In the genomic region with DNA sequence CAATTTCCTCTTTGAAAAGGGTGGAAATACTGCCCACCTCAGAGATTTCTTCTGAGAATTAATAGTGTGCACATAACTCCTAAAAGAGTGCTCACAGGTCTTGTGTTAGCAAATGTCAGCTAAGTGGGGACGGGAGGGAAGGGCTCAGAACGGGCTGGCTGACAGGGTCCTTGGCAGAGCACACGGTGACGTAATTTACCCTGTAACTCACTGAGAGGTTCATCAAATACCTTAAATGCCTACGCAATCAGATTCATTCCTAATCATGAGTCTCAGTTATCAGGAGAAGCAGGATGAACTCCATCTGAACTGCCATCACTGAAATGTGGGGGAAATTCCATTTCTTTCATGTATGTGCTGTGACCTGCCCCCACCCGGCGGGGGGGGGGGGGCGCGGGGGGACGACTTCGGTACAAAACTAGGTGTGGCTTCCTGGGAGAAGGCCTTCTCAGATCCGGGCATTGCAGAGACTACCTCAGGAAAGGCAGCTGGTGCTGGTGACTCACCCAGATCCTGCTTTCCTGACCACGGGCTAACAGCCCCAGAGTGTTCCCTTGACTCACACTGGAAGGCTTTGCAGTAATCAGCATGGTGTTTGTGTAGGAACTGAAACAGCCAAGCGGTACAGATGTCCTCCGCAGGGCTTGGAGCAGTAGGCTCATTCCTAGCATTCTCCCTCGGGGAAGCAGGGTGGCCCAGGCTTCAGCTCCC, we compare ENCODE assay signal across 8 mouse cellular contexts.
A peak's percentile ranks its signal among the peaks of the same experiment; 100 is the strongest.
DNase-seq lines count a peak whose midpoint lies in the region; ATAC-seq and TF ChIP-seq lines count a peak whose summit lies in the region.

No protein-coding gene starts in this region.

- H3K27me3 ChIP-seq in forebrain, postnatal 0 days (ENCODE audit: insufficient read depth, low read length): no peaks in the 10 kb centered on the region
- no peaks in the 10 kb centered on the region for H3K27me3 ChIP-seq in forebrain, embryonic 13.5 days
- H3K27me3 ChIP-seq in C2C12 (ENCODE audit: control insufficient read depth, insufficient read depth, insufficient read length): no peaks in the 10 kb centered on the region
- no peaks in the 10 kb centered on the region for H3K27me3 ChIP-seq in heart, embryonic 14.5 days (ENCODE audit: control insufficient read depth, insufficient read depth, low read length)
- H3K27me3 ChIP-seq in limb, embryonic 14.5 days (ENCODE audit: control insufficient read depth, insufficient read depth, low read length): no peaks in the 10 kb centered on the region
- H3K27me3 ChIP-seq in stomach, embryonic 16.5 days (ENCODE audit: control insufficient read depth, insufficient read depth, low read length): no peaks in the 10 kb centered on the region
- no peaks in the 10 kb centered on the region for H3K27me3 ChIP-seq in thymus, adult 2 months (ENCODE audit: control insufficient read depth, insufficient read depth, low read length)

- no peaks in the 10 kb centered on the region for H3K36me3 ChIP-seq in forebrain, postnatal 0 days (ENCODE audit: insufficient read depth)
- H3K36me3 ChIP-seq in forebrain, embryonic 13.5 days (ENCODE audit: poor library complexity, severe bottlenecking): no peaks in the 10 kb centered on the region
- no peaks in the 10 kb centered on the region for H3K36me3 ChIP-seq in C2C12 (ENCODE audit: control insufficient read depth, insufficient read depth)
- no peaks in the 10 kb centered on the region for H3K36me3 ChIP-seq in heart, embryonic 14.5 days (ENCODE audit: control insufficient read depth, insufficient read depth, low read length)
- no peaks in the 10 kb centered on the region for H3K36me3 ChIP-seq in limb, embryonic 14.5 days (ENCODE audit: control insufficient read depth, insufficient read depth, low read length)
- H3K36me3 ChIP-seq in stomach, embryonic 16.5 days (ENCODE audit: control insufficient read depth, insufficient read depth, low read length): no peaks in the 10 kb centered on the region
- no peaks in the 10 kb centered on the region for H3K36me3 ChIP-seq in thymus, adult 2 months (ENCODE audit: control insufficient read depth, insufficient read depth, low read length)

- H3K79me3 ChIP-seq in C2C12 (ENCODE audit: low read depth): no peaks in the 10 kb centered on the region

- DNase-seq in forebrain, postnatal 0 days: no peak
- peak; percentile 15 for DNase-seq in embryo, embryonic 10.5 days (ENCODE audit: low spot score)
- peak; percentile 57 for DNase-seq in limb, embryonic 14.5 days (ENCODE audit: low spot score)
- no peak for DNase-seq in thymus, adult 2 months

- no peaks in the 10 kb centered on the region for H3K79me2 ChIP-seq in C2C12 (ENCODE audit: control insufficient read depth, insufficient read depth)

- no peak for TF ChIP-seq CTCF in forebrain, postnatal 0 days (IDR thresholded peaks at IDR 0.05; ENCODE audit: low read depth)
- no peak for TF ChIP-seq CTCF in C2C12 (IDR thresholded peaks at IDR 0.05; ENCODE audit: control insufficient read depth, insufficient read depth, insufficient read length)
- TF ChIP-seq CTCF in thymus, adult 2 months (IDR thresholded peaks at IDR 0.05; ENCODE audit: borderline replicate concordance, control insufficient read depth, extremely low read depth, insufficient read depth, low read length, poor library complexity): no peak

- WGBS in forebrain, postnatal 0 days: 34% methylated on average over 16 of the region's 16 CpGs
- 42% methylated on average over 16 of the region's 16 CpGs for WGBS in forebrain, embryonic 13.5 days
- 6% methylated on average over 15 of the region's 16 CpGs for WGBS in heart, embryonic 14.5 days
- 20% methylated on average over 16 of the region's 16 CpGs for WGBS in limb, embryonic 14.5 days
- 22% methylated on average over 16 of the region's 16 CpGs for WGBS in stomach, embryonic 16.5 days
- 52% methylated on average over 16 of the region's 16 CpGs for WGBS in thymus, adult 2 months

- H3K9ac ChIP-seq in forebrain, postnatal 0 days: no peak overlapping the region
- no peak overlapping the region for H3K9ac ChIP-seq in forebrain, embryonic 13.5 days
- H3K9ac ChIP-seq in heart, embryonic 14.5 days (ENCODE audit: low read length): peak overlapping the region; percentile 34; the same call in 1 of the 2 replicates
- no peak overlapping the region for H3K9ac ChIP-seq in limb, embryonic 14.5 days (ENCODE audit: low read depth, low read length, severe bottlenecking)
- H3K9ac ChIP-seq in stomach, embryonic 16.5 days (ENCODE audit: low read length): peak overlapping the region; percentile 4; the same call in 1 of the 2 replicates

- peak overlapping the region; percentile 18 for H3ac ChIP-seq in C2C12 (ENCODE audit: control insufficient read depth, insufficient read length, low read depth)

- no peaks in the 10 kb centered on the region for H3K4me1 ChIP-seq in forebrain, postnatal 0 days (ENCODE audit: insufficient read depth)
- peaks cover 4% of the 10 kb centered on the region for H3K4me1 ChIP-seq in forebrain, embryonic 13.5 days
- peaks cover 14% of the 10 kb centered on the region in 2 experiments for H3K4me1 ChIP-seq in heart, embryonic 14.5 days (ENCODE audit: control insufficient read depth in 2 of 2, insufficient read depth in 2 of 2, low read length in 2 of 2)
- peaks cover 6% of the 10 kb centered on the region; the same call in 1 of the 2 replicates for H3K4me1 ChIP-seq in limb, embryonic 14.5 days (ENCODE audit: control insufficient read depth, insufficient read depth, low read length)
- peaks cover 9% of the 10 kb centered on the region; the same call in 1 of the 2 replicates for H3K4me1 ChIP-seq in stomach, embryonic 16.5 days (ENCODE audit: control insufficient read depth, insufficient read depth, low read length)
- no peaks in the 10 kb centered on the region; the same call in 1 of the 2 replicates for H3K4me1 ChIP-seq in thymus, adult 2 months (replicated peaks; ENCODE audit: control insufficient read depth, insufficient read depth, low read length)

- no peak overlapping the region for H3K4me3 ChIP-seq in forebrain, postnatal 0 days (ENCODE audit: low read depth, low read length)
- H3K4me3 ChIP-seq in forebrain, embryonic 13.5 days: no peak overlapping the region
- no peak overlapping the region for H3K4me3 ChIP-seq in C2C12 (ENCODE audit: insufficient read depth, poor library complexity, severe bottlenecking)
- H3K4me3 ChIP-seq in heart, embryonic 14.5 days (ENCODE audit: control insufficient read depth in 1 of 2, insufficient read depth in 1 of 2, low read depth in 1 of 2, low read length in 2 of 2): peak overlapping the region in 1 of 2 experiments; percentile 15; a peak in 1 of 4 replicates
- H3K4me3 ChIP-seq in limb, embryonic 14.5 days (replicated peaks; ENCODE audit: low read length): no peak overlapping the region
- H3K4me3 ChIP-seq in stomach, embryonic 16.5 days (replicated peaks; ENCODE audit: low read length): no peak overlapping the region
- H3K4me3 ChIP-seq in thymus, adult 2 months (ENCODE audit: control insufficient read depth, insufficient read depth, low read length): no peak overlapping the region

- TF ChIP-seq POLR2A in limb, embryonic 14.5 days (IDR thresholded peaks at IDR 0.05; ENCODE audit: borderline replicate concordance, extremely low read depth, insufficient read depth, insufficient read length): no peak
- TF ChIP-seq POLR2A in thymus, adult 2 months (IDR thresholded peaks at IDR 0.05; ENCODE audit: control insufficient read depth, extremely low read depth, insufficient read depth, low read length, poor library complexity): no peak

- no peak overlapping the region for H3K4me2 ChIP-seq in forebrain, postnatal 0 days (ENCODE audit: low read depth)
- H3K4me2 ChIP-seq in forebrain, embryonic 13.5 days: no peak overlapping the region
- H3K4me2 ChIP-seq in heart, embryonic 14.5 days (ENCODE audit: low read length): peak overlapping the region; percentile 56
- H3K4me2 ChIP-seq in limb, embryonic 14.5 days (replicated peaks; ENCODE audit: low read depth, low read length, severe bottlenecking): no peak overlapping the region
- H3K4me2 ChIP-seq in stomach, embryonic 16.5 days (ENCODE audit: low read depth, low read length): 0 out of 2 replicates have a peak overlapping the region, but pooled peaks have one; percentile 16

- peak; percentile 63 for ATAC-seq in forebrain, postnatal 0 days
- ATAC-seq in forebrain, embryonic 13.5 days: no peak
- ATAC-seq in heart, embryonic 14.5 days (ENCODE audit: insufficient number of reproducible peaks, insufficient read depth, low FRiP score, low read depth): peak; percentile 74
- ATAC-seq in limb, embryonic 14.5 days (ENCODE audit: low FRiP score, low read depth): peak; percentile 51; the same call in 1 of the 2 replicates
- ATAC-seq in stomach, embryonic 16.5 days (ENCODE audit: insufficient read depth, low FRiP score): peak; percentile 89

- no peaks in the 10 kb centered on the region for H3K9me3 ChIP-seq in forebrain, postnatal 0 days (ENCODE audit: low read length)
- no peaks in the 10 kb centered on the region for H3K9me3 ChIP-seq in forebrain, embryonic 13.5 days (replicated peaks)
- H3K9me3 ChIP-seq in heart, embryonic 14.5 days (ENCODE audit: control insufficient read depth, low read length): no peaks in the 10 kb centered on the region
- no peaks in the 10 kb centered on the region for H3K9me3 ChIP-seq in limb, embryonic 14.5 days (ENCODE audit: control insufficient read depth, low read length)
- H3K9me3 ChIP-seq in stomach, embryonic 16.5 days (replicated peaks; ENCODE audit: control insufficient read depth, low read length): no peaks in the 10 kb centered on the region

- no peak overlapping the region for H3K27ac ChIP-seq in forebrain, postnatal 0 days (ENCODE audit: low read depth, low read length)
- H3K27ac ChIP-seq in forebrain, embryonic 13.5 days: no peak overlapping the region
- peak overlapping the region; percentile 74 to 78 for H3K27ac ChIP-seq in heart, embryonic 14.5 days (replicated peaks in 1 of 2; ENCODE audit: control insufficient read depth in 1 of 2, insufficient read depth in 1 of 2, low read depth in 2 of 2, low read length in 2 of 2)
- H3K27ac ChIP-seq in limb, embryonic 14.5 days (replicated peaks; ENCODE audit: low read depth, low read length): no peak overlapping the region; the same call in 1 of the 2 replicates
- peak overlapping the region; percentile 73 for H3K27ac ChIP-seq in stomach, embryonic 16.5 days (ENCODE audit: low read length)
- no peak overlapping the region for H3K27ac ChIP-seq in thymus, adult 2 months (ENCODE audit: control insufficient read depth, insufficient read depth, low read length)

TF ChIP-seq in C2C12, 6 proteins besides CTCF, POLR2A, EP300 and RAD21:
- TF ChIP-seq FOSL1 (IDR thresholded peaks at IDR 0.05; ENCODE audit: insufficient read depth, low read length, poor library complexity, severe bottlenecking) (peak; percentile 59), USF1 (IDR thresholded peaks at IDR 0.05; ENCODE audit: low read depth) (no peak), CEBPB (IDR thresholded peaks at IDR 0.05; ENCODE audit: low read depth) (peak; percentile 4), MAX (IDR thresholded peaks at IDR 0.05) (peak; percentile 60), MYOD1 (IDR thresholded peaks at IDR 0.05; ENCODE audit: control insufficient read depth, insufficient read length, low read depth) (peak; percentile 92), MYOG (IDR thresholded peaks at IDR 0.05; ENCODE audit: control insufficient read depth, extremely low read depth, insufficient read length) (no peak)

Comparison
In these comparisons a context has a peak if more than half of its experiments do, and no peak if none do; other contexts are left out.
1. DNase-seq: peak in embryo, embryonic 10.5 days (single experiment) and limb, embryonic 14.5 days (single experiment); none in forebrain, postnatal 0 days (single experiment) and thymus, adult 2 months (single experiment).
2. H3K27ac ChIP-seq: peak in heart, embryonic 14.5 days (2 of 2) and stomach, embryonic 16.5 days (single experiment); none in forebrain, postnatal 0 days (single experiment), forebrain, embryonic 13.5 days (single experiment), limb, embryonic 14.5 days (single experiment) and thymus, adult 2 months (single experiment).
3. H3K4me2 ChIP-seq: peak in heart, embryonic 14.5 days (single experiment) and stomach, embryonic 16.5 days (single experiment); none in forebrain, postnatal 0 days (single experiment), forebrain, embryonic 13.5 days (single experiment) and limb, embryonic 14.5 days (single experiment).
4. H3K9ac ChIP-seq: peak in heart, embryonic 14.5 days (single experiment) and stomach, embryonic 16.5 days (single experiment); none in forebrain, postnatal 0 days (single experiment), forebrain, embryonic 13.5 days (single experiment) and limb, embryonic 14.5 days (single experiment).